Comparison of ENCODE assay signal across 8 mouse cellular contexts in genomic region chr9:57261516-57261912, GRCm38 (mm10). TPM values are rescaled to one million over a fixed set of nuclear protein-coding genes. Genes with fewer than 3 reads are reported as not detected.
DNase-seq lines count a peak whose midpoint lies in the region; ATAC-seq and TF ChIP-seq lines count a peak whose summit lies in the region.

No protein-coding gene starts in this region.

- intact Hi-C loops in heart, postnatal 36 days (cut with DNase I): loop anchor here (2.0 kb wide), 1 partner anchor 89 kb away; no protein-coding TSS in a partner anchor

- H3K27ac ChIP-seq in bone marrow macrophage, adult 2 months (ENCODE audit: insufficient read depth, low read depth, low read length): peak overlapping the region; percentile 69
- H3K27ac ChIP-seq in forebrain, embryonic 15.5 days (replicated peaks): no peak overlapping the region

- TF ChIP-seq POLR2A in bone marrow macrophage, adult 2 months (IDR thresholded peaks at IDR 0.05; ENCODE audit: borderline replicate concordance, low read depth, low read length): no peak

- no peak for TF ChIP-seq CTCF in bone marrow macrophage, adult 2 months (IDR thresholded peaks at IDR 0.05; ENCODE audit: low read depth, low read length)

- under 1% methylated on average over 26 of the region's 26 CpGs for WGBS in forebrain, embryonic 15.5 days

- no peaks in the 10 kb centered on the region for H3K27me3 ChIP-seq in forebrain, embryonic 15.5 days

- peak overlapping the region; percentile 60 for H3K9ac ChIP-seq in forebrain, embryonic 15.5 days (replicated peaks)

- ATAC-seq in forebrain, embryonic 15.5 days (replicated peaks): 0 out of 2 replicates have a peak, but pooled peaks have one; percentile 9

- H3K4me1 ChIP-seq in bone marrow macrophage, adult 2 months (ENCODE audit: control insufficient read depth, insufficient read depth, low read length): peaks cover 40% of the 10 kb centered on the region
- H3K4me1 ChIP-seq in forebrain, embryonic 15.5 days: peaks cover 22% of the 10 kb centered on the region

- H3K4me2 ChIP-seq in forebrain, embryonic 15.5 days (replicated peaks): peak overlapping the region; percentile 86

- DNase-seq in CD8-positive naive resting alpha-beta T cell, adult 2 months (ENCODE audit: low read depth in 2 of 2, low spot score in 2 of 2): peak; percentile 59 to 65
- peak; percentile 73 to 75 for DNase-seq in heart, postnatal 36 days
- DNase-seq in layer of hippocampus, adult 9-11 months: peak; percentile 73
- DNase-seq in lung, postnatal 10 days: peak; percentile 82
- DNase-seq in ovary, postnatal 14 days (ENCODE audit: low spot score): peak; percentile 55
- DNase-seq in thymus, postnatal 36 days: peak; percentile 75 to 84

- no peaks in the 10 kb centered on the region for H3K9me3 ChIP-seq in forebrain, embryonic 15.5 days

- peak overlapping the region; percentile 87 for H3K4me3 ChIP-seq in bone marrow macrophage, adult 2 months (ENCODE audit: insufficient read depth, low read length)
- peak overlapping the region; percentile 77 for H3K4me3 ChIP-seq in forebrain, embryonic 15.5 days

- no peaks in the 10 kb centered on the region for H3K36me3 ChIP-seq in forebrain, embryonic 15.5 days

RNA-seq across cellular contexts. Expression of gene 1700017B05Rik, which starts 0.9 kb away (rescaled TPM):
- polyA plus RNA-seq in bone marrow macrophage, adult 2 months (2012; ENCODE audit: insufficient read depth, insufficient read length, missing spikeins): 16.3 and 17.5 TPM in 2 replicates
- polyA plus RNA-seq in forebrain, embryonic 15.5 days (2015; fragmentation: Nextera tagmentation; extraction: Ambion mirVana): 5.0 and 5.8 TPM in 2 replicates
- 10 to 100 TPM in 1 of 2 experiments, 1 to 10 TPM in 1; 9.7 to 13.9 TPM for total RNA-seq in heart, postnatal 36 days (2021)

RNA-seq across cellular contexts. Expression of gene Trcg1, which starts 25.2 kb away (rescaled TPM):
- not detected in 2 replicates for polyA plus RNA-seq in bone marrow macrophage, adult 2 months (2012; ENCODE audit: insufficient read depth, insufficient read length, missing spikeins)
- not detected in 2 replicates for polyA plus RNA-seq in forebrain, embryonic 15.5 days (2015; fragmentation: Nextera tagmentation; extraction: Ambion mirVana)
- not detected for total RNA-seq in heart, postnatal 36 days (2021)
